Mouse (Mus musculus): ENCODE measurements at regions not wholly inside any gene's neighbourhood (a gene's known extent, or its start where the extent isn't known, plus 50 kb on each side); places are given as distances from the start of the nearest gene placed in this dataset.

DNA sequence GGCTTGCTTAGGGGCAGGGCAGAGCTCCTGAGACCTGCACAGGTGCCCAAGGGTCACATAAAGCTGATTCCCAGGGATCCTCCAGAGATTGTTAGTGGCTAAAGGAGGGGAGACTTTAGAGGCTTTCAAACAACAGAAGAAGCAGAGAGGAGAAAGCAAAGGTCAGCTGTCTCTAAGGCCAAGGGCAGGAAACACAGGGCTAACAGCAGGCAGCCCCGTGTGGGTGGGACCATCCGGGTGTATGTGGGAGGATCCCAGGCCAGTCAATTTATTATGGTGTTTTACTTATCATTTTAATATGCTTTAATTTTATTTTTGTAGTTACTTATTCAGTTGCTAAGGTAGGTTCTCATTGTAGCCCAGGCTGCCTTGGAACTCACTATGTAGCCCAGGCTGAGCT is 317.1 kb downstream of the Matn1 start:
- peaks cover 22% of the 10 kb centered on the region for H3K4me1 ChIP-seq (replicated peaks)
- no peak overlapping the region for H3K27ac ChIP-seq (replicated peaks)
- no peak overlapping the region for H3K9ac ChIP-seq
- WGBS = 68% methylated on average over 2 of the region's 2 CpGs
- no peaks in the 10 kb centered on the region for H3K36me3 ChIP-seq
- H3K9me3 ChIP-seq = no peaks in the 10 kb centered on the region
- peaks cover 11% of the 10 kb centered on the region for H3K27me3 ChIP-seq
- no peak for ATAC-seq (ENCODE audit: low read depth)
- H3K4me3 ChIP-seq = no peak overlapping the region
- H3K4me2 ChIP-seq = no peak overlapping the region

- WGBS = 70% methylated on average over 6 of the region's 6 CpGs
- Histone ChIP-seq H3K36me3 (no peaks in the 10 kb centered on the region), H3K4me1 (replicated peaks) (peaks cover 31% of the 10 kb centered on the region), H3K27me3 (peaks cover 11% of the 10 kb centered on the region), H3K4me2 (no peak overlapping the region), H3K27ac (replicated peaks) (no peak overlapping the region), H3K4me3 (no peak overlapping the region), H3K9me3 (no peaks in the 10 kb centered on the region), H3K9ac (no peak overlapping the region)
- no peak for ATAC-seq (ENCODE audit: low read depth)
Measured at GRCm38 (mm10) chr4:131262909-131263308, 318.7 kb downstream of the Matn1 start.

GRCm38 (mm10) chr4:131266764-131267163 is 322.6 kb downstream of the Matn1 start:
- Histone ChIP-seq H3K4me3 (no peak overlapping the region), H3K9ac (no peak overlapping the region), H3K36me3 (no peaks in the 10 kb centered on the region), H3K4me1 (replicated peaks) (peaks cover 16% of the 10 kb centered on the region), H3K27ac (replicated peaks) (no peak overlapping the region), H3K4me2 (no peak overlapping the region), H3K27me3 (peaks cover 17% of the 10 kb centered on the region), H3K9me3 (no peaks in the 10 kb centered on the region)
- no peak for ATAC-seq (ENCODE audit: low read depth)
- WGBS = 3% methylated on average over 9 of the region's 9 CpGs

DNA sequence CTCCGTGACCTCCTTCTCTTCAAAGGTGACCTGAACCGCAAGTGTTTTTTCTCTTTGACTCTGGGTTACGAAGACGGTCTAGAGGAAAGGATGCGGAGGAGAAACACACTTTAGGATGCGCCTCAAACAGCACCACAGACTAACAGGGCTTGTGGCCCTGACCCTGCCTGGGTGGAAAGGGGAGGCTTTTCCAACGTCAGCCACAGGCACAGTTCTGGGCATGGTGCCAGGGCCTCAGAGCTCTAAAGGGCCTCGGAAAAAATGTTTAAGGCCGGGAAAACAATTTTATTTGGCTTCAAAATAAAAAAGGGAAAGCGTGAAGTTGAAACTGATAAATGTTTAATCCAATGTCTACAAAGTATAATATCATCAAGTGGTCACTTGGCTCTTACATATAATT is 323.6 kb downstream of the Matn1 start:
- Histone ChIP-seq H3K36me3 (no peaks in the 10 kb centered on the region), H3K9ac (no peak overlapping the region), H3K9me3 (no peaks in the 10 kb centered on the region), H3K4me2 (no peak overlapping the region), H3K4me1 (replicated peaks) (peaks cover 16% of the 10 kb centered on the region), H3K27me3 (peaks cover 15% of the 10 kb centered on the region), H3K27ac (replicated peaks) (no peak overlapping the region), H3K4me3 (no peak overlapping the region)
- no peak for ATAC-seq (ENCODE audit: low read depth)
- 44% methylated on average over 10 of the region's 10 CpGs for WGBS

GRCm38 (mm10) chr4:131270192-131270591 is 326.0 kb downstream of the Matn1 start:
- no peak overlapping the region for H3K4me2 ChIP-seq
- peak; percentile 54; the same call in 1 of the 2 replicates for ATAC-seq (ENCODE audit: low read depth)
- no peaks in the 10 kb centered on the region for H3K9me3 ChIP-seq
- H3K9ac ChIP-seq = no peak overlapping the region
- H3K36me3 ChIP-seq = no peaks in the 10 kb centered on the region
- WGBS = 14% methylated on average over 7 of the region's 7 CpGs
- no peak overlapping the region for H3K27ac ChIP-seq (replicated peaks)
- peaks cover 16% of the 10 kb centered on the region for H3K4me1 ChIP-seq (replicated peaks)
- peaks cover 12% of the 10 kb centered on the region for H3K27me3 ChIP-seq
- no peak overlapping the region for H3K4me3 ChIP-seq

- ATAC-seq (ENCODE audit: low read depth) = no peak
- H3K9me3 ChIP-seq = no peaks in the 10 kb centered on the region
- 79% methylated on average over 7 of the region's 7 CpGs for WGBS
- H3K36me3 ChIP-seq = no peaks in the 10 kb centered on the region
- H3K4me2 ChIP-seq = no peak overlapping the region
- peaks cover 10% of the 10 kb centered on the region for H3K4me1 ChIP-seq (replicated peaks)
- H3K4me3 ChIP-seq = no peak overlapping the region
- no peak overlapping the region for H3K9ac ChIP-seq
- peaks cover 12% of the 10 kb centered on the region for H3K27me3 ChIP-seq
- no peak overlapping the region for H3K27ac ChIP-seq (replicated peaks)
Measured at GRCm38 (mm10) chr4:131272060-131272459, 327.9 kb downstream of the Matn1 start.

DNA sequence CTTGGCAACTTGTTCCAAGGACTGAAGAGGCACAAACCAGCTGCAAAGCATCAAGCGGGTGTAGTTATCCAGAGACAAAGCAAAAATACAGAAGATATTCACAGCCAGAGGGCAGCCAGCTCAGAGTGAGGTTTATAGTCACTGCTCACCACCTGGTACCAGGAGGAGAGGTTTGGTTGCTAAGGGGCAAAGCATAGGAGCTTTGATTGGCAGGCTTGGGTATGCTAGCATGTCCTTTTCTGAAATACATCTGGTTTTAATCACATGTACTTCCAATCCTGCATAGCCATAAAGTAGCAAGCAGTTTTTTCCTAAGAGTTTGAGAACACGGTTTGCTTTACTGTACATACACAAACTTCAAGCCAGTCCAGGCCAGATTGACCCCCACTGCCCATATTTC is 349.4 kb downstream of the Matn1 start:
- no peak for ATAC-seq (ENCODE audit: low read depth)
- WGBS = 91% methylated on average over 2 of the region's 2 CpGs
- Histone ChIP-seq H3K9ac (no peak overlapping the region), H3K27ac (replicated peaks) (no peak overlapping the region), H3K4me2 (no peak overlapping the region), H3K4me3 (no peak overlapping the region), H3K4me1 (replicated peaks) (0 out of 2 replicates have a peak, but pooled peaks cover 6% of the 10 kb centered on the region), H3K27me3 (no peaks in the 10 kb centered on the region), H3K36me3 (no peaks in the 10 kb centered on the region), H3K9me3 (no peaks in the 10 kb centered on the region)

DNA sequence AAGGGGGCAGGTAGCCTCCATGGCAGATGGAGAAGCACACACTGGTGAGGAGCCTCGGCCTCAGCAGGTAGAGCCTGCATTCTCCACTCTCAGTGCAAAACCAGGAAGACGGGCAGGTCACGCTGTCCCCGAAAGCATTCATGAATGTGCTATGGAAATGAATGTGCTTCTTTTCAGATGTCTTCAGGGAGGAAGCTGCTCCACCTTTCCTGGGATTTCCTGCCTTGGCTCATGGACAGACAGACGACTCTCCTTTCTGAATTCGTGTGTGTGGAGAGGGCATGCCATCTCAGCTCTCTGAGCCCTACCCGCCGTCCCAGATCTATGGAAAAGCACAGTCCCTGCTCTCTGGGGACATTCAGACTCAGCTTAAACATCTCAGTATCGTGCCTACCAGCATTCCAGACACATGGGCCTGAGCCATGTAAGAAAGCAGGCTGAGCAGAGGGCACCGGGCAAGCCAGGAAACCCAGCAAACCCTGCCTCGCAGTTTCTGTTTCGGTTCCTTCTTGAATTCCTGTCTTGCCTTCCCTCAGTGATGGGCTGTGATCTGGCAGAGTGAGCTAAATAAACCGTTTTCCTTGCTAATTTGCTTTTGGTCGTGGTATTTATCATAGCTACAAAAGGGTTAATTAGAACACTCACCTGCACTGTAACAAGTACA is 354.0 kb downstream of the Matn1 start:
- Histone ChIP-seq H3K27me3 (no peaks in the 10 kb centered on the region), H3K27ac (replicated peaks) (no peak overlapping the region), H3K4me2 (no peak overlapping the region), H3K4me1 (replicated peaks) (0 out of 2 replicates have a peak, but pooled peaks cover 5% of the 10 kb centered on the region), H3K9ac (no peak overlapping the region), H3K9me3 (no peaks in the 10 kb centered on the region), H3K4me3 (no peak overlapping the region), H3K36me3 (no peaks in the 10 kb centered on the region)
- no peak for ATAC-seq (ENCODE audit: low read depth)
- 77% methylated on average over 14 of the region's 14 CpGs for WGBS

GRCm38 (mm10) chr4:131303936-131304335 is 359.8 kb downstream of the Matn1 start:
- Histone ChIP-seq H3K9ac (no peak overlapping the region), H3K4me2 (no peak overlapping the region), H3K27ac (replicated peaks) (no peak overlapping the region), H3K4me3 (no peak overlapping the region), H3K36me3 (no peaks in the 10 kb centered on the region), H3K27me3 (no peaks in the 10 kb centered on the region), H3K9me3 (no peaks in the 10 kb centered on the region), H3K4me1 (replicated peaks) (peaks cover 23% of the 10 kb centered on the region)
- no peak for ATAC-seq (ENCODE audit: low read depth)
- WGBS = 78% methylated on average over 3 of the region's 3 CpGs

DNA sequence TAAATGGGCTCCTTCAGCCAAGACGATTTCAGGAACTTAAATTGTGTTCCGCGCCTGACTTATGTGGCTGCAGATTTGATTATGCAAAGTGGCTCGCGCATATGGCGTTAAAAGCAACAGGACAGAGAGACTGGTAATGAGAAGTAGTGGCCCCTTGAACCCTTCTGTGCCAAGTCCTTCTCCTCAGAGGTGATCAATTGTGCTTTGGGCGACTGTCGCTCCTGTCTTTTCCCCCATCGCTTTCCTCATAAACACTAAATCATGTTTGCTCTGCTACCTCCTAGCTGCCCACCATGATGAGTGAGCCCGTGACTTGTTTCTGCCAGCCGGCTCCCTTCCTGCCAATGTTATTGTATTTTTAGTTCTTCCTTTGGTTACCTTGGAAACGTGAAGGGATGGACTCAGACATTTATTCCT is 360.2 kb downstream of the Matn1 start:
- Histone ChIP-seq H3K9me3 (no peaks in the 10 kb centered on the region), H3K9ac (no peak overlapping the region), H3K36me3 (no peaks in the 10 kb centered on the region), H3K4me3 (no peak overlapping the region), H3K4me2 (no peak overlapping the region), H3K27ac (replicated peaks) (no peak overlapping the region), H3K27me3 (no peaks in the 10 kb centered on the region), H3K4me1 (replicated peaks) (peaks cover 19% of the 10 kb centered on the region)
- ATAC-seq (ENCODE audit: low read depth) = no peak
- 43% methylated on average over 12 of the region's 12 CpGs for WGBS

DNA sequence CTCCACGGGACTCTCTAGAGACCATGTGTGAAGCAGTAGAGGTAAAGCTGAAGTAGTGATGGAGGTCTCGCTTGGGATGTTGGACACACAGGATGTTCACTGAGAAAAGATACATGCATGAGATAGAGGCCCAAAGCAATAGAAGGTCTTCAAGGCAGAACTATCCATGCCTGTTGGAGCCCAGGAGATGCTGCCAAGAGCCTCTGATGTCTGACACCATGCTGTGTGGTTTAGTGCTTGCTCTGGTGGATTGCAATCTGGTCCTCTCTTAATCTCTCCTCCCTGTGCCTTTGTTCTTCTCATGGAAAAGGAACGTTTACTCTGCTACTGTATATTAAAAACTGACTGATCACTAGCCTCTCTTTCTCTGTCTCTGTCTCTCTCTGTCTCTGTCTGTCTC is 370.0 kb downstream of the Matn1 start:
- no peak for ATAC-seq (ENCODE audit: low read depth)
- Histone ChIP-seq H3K9me3 (peaks cover 3% of the 10 kb centered on the region; the same call in 1 of the 2 replicates), H3K27me3 (no peaks in the 10 kb centered on the region), H3K4me3 (no peak overlapping the region), H3K36me3 (no peaks in the 10 kb centered on the region), H3K4me1 (replicated peaks) (no peaks in the 10 kb centered on the region), H3K4me2 (no peak overlapping the region), H3K9ac (no peak overlapping the region), H3K27ac (replicated peaks) (no peak overlapping the region)
- 66% methylated on average over 3 of the region's 3 CpGs for WGBS

DNA sequence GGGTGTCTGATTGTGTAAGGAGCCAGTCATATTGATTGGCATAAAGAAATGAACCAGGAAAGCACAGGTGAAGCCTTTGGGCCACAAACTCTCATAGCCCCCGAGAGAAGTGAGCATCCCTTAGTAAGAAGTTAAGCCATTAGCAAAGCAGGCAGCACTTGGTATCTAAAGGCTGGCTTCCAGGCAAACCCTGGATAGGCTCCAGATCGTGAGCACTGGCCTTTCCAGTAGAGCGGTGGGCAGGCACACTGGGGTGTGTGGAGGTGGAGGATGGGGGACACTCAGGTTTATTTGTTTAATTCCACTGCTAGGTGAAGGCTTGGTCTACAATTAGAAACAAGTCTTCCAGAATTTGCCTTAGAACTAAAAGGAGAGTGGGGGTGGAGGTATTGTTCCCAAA is 371.9 kb downstream of the Matn1 start:
- H3K27ac ChIP-seq (replicated peaks) = no peak overlapping the region
- WGBS = 88% methylated on average over 3 of the region's 3 CpGs
- no peak for ATAC-seq (ENCODE audit: low read depth)
- no peaks in the 10 kb centered on the region for H3K4me1 ChIP-seq (replicated peaks)
- H3K36me3 ChIP-seq = no peaks in the 10 kb centered on the region
- H3K4me2 ChIP-seq = no peak overlapping the region
- H3K9me3 ChIP-seq = peaks cover 3% of the 10 kb centered on the region; the same call in 1 of the 2 replicates
- H3K9ac ChIP-seq = no peak overlapping the region
- no peak overlapping the region for H3K4me3 ChIP-seq
- no peaks in the 10 kb centered on the region for H3K27me3 ChIP-seq

- H3K4me3 ChIP-seq = no peak overlapping the region
- H3K27me3 ChIP-seq = no peaks in the 10 kb centered on the region
- H3K9ac ChIP-seq = no peak overlapping the region
- ATAC-seq (ENCODE audit: low read depth) = no peak
- H3K27ac ChIP-seq (replicated peaks) = no peak overlapping the region
- H3K4me1 ChIP-seq (replicated peaks) = no peaks in the 10 kb centered on the region
- H3K36me3 ChIP-seq = no peaks in the 10 kb centered on the region
- 83% methylated on average over 5 of the region's 5 CpGs for WGBS
- H3K4me2 ChIP-seq = no peak overlapping the region
- H3K9me3 ChIP-seq = no peaks in the 10 kb centered on the region
Measured at GRCm38 (mm10) chr4:131322323-131322722, 378.1 kb downstream of the Matn1 start.

Measured in neural tube, embryonic 13.5 days (tissue).